Mouse (Mus musculus) retina, adult 2 months (tissue): ENCODE results near the gene 1700001P01Rik.
A peak's percentile ranks its signal among the peaks of the same experiment; 100 is the strongest.
"Not testable (repeated sequence)": the region's sequence is repeated elsewhere in the genome, so short reads cannot be mapped to it uniquely, and the experiment has no call there.

Experiments
- DNase-seq: peaks from one replicate; pipeline ENCODE4 v3.0.0-alpha.2; 2012; ENCODE audit warnings: low read depth, low spot score

Gene 1700001P01Rik

DNA sequence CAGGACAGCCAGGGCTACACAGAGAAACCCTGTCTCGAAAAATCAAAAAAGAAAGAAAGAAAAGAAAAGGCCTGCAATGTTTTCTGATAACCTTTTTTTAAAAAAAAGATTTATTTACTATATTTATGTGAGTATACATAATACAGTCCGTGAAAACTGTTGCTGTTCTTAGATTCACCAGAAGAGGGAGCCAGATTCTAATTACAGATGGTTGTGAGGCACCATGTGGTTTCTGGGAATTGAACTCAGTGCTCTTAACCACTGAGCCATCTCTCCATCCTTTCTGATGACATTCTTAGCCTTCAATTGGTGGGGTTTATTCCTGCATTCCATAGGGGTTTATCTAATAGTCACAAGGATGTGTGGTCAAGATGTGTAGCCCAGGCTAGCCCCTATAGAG is 17.4 kb upstream of the 1700001P01Rik start:
- no peak for DNase-seq

- DNase-seq, result not testable (repeated sequence)
These were observed 15.2 kb upstream of the 1700001P01Rik start for GRCm38 (mm10) chr11:97790778-97791438.

GRCm38 (mm10) chr11:97789727-97790126 is 14.0 kb upstream of the 1700001P01Rik start:
- no peak for DNase-seq

DNA sequence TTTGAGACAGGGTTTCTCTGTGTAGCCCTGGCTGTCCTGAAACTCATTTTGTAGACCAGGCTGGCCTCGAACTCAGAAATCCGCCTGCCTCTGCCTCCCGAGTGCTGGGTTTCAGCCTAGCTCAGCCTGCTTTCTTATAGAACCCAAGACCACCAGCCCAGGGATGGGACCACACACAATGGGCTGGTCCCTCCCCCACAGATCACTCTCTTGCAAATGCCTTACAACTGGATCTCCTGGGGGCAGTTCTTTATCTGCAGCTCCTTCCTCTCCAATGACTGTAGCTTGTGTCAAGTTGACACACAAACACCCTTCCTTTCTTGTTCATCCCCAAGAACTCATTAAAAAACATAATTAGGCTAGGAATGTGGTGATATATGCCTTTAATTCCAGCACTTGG is 12.2 kb upstream of the 1700001P01Rik start:
- no peak for DNase-seq

DNA sequence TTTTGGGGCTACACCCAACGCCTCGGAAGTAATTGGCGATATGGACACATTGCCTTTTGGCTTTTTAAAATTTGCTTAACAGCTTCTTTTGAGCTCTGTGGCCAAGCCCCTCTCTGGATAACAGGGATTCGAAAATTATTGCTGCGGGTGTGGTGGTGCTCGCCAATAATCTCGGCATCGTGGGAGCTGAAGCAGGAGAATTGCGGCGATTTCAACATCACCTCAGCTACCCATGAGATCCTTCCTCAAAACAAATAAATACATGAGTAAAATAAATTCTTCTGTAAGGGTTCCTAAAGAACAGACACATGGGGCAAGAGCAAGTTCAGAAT is 6.8 kb upstream of the 1700001P01Rik start:
- no peak for DNase-seq

DNA sequence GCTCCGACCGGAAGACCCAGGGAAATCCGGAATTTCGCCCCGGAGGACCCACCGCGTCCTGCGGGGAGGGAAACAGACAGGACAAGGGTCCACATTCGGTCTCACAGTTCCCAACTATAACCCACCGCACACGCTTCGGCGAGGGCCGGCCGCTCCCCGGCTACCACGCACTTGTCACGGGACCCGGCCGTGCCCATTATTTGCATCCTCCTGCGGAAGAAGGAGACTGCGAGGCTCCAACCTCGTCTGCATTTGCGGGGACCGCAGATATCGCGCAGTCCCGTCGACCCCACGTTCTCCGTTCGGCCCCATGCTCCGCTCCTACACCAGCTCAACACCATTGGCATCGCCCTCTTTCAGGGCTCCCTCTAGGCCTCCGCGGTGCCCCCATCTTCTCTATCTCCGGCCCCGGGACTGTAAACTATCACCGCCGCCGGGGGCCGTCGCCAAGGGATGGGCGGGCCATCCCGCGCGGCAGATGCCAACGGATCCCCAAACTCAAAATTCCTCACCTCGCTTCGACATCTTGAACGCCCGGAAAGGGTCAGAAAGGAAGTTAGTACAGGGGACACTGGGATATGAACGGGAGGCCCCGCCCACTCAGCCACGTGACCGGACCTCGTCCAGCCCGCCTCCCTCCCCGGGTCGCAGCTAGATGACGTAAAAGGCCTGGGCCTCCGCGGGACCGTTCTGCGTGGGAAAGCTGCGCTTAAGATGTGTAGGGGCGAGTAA is 6.3 kb upstream of the 1700001P01Rik start, which contains the start of gene Rpl23:
Gene Rpl23, minus strand, starts transcription at position 606 of the 732 bp plus-strand sequence.
- peak; percentile 97 for DNase-seq

GRCm38 (mm10) chr11:97781478-97781831 is 5.7 kb upstream of the 1700001P01Rik start:
- DNase-seq, result no peak

DNA sequence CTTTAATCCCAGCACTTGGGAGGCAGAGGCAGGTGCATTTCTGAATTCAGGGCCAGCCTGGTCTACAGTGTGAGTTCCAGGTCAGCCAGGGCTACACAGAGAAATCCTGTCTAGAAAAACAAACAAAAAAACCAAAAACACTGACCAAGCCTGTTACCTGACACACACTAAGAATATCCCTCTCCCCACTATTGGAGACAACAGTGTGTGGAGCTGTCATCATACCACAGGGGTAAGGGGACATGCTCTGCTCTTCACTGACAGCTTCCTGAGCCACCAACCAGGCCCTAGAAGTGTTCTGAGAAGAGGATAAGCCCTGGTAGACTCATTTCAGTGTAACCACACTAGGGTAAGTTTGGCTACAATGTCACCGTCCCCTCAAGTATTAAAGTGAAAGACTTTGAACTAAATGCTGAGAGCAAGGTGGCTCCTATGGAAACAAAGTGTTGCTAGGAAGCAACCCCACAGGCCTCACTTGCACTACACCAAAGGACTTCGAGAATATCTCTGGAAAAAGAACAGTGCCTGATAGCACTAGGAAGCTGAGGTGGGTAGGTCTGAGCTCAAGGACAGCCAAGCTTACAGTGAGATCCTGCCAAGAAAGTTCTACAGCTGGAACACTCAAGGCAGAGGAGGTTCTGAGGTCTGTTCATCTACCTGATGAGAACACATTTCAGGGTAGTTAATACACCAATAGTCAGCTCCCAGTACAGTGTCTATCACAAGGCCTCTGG is 4.4 kb upstream of the 1700001P01Rik start:
- no peak for DNase-seq

- no peak for DNase-seq
These were observed 3.2 kb upstream of the 1700001P01Rik start for GRCm38 (mm10) chr11:97778918-97779317.

- DNase-seq, result no peak
These were observed 1.4 kb upstream of the 1700001P01Rik start for GRCm38 (mm10) chr11:97777129-97777529.

DNA sequence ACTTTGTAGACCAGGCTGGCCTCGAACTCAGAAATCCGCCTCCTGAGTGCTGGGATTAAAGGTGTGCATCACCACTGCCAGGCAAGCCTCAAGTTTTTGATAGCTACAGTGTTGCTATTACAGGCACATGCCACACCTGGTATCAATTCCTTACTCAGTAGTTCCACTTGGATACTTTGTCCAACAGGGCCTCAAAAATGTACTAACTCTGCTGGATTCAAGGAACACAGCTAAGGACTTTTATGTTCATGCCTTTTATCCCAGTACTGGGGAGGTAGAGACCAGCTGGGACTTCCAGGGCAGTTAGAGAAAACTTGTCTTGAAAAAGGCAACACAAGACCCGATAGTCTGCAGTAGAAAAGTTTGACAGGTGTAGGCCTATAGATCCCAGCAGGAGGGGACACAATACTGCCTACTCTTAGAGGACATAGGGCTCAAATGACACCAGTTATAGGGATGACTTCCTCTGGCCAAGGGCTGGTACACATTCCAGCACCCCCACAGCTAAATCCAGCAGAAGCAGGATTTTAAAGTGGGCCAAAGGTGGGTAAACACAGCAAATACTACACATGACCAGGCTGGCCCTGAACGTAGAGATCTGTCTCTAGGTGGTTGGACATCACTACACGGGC is 895 bp upstream of the 1700001P01Rik start:
- no peak for DNase-seq

DNA sequence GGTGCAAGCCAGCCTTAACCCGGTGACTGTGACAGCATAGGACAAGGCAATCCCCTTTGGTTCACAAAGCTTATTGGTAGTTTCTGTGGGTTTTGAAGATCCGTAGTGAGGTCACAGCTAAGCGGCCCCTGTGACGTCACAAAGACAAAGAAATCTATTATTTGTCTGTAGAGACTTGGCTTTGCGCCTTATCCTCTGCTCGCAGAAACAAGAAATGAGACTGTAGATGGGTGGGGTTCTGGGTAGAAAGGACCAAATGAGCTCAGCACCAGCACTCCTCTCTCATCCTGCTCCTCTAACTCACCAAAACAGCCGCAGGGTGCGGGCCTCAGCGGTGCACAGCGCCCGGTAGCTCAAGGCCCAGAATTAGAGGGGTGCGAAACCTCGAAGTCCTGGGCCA is 532 bp downstream of the 1700001P01Rik start:
- DNase-seq, result no peak

GRCm38 (mm10) chr11:97771410-97771809 is 4.3 kb downstream of the 1700001P01Rik start:
- no peak for DNase-seq

GRCm38 (mm10) chr11:97769704-97770103 is 6.0 kb downstream of the 1700001P01Rik start:
- DNase-seq, result no peak

DNA sequence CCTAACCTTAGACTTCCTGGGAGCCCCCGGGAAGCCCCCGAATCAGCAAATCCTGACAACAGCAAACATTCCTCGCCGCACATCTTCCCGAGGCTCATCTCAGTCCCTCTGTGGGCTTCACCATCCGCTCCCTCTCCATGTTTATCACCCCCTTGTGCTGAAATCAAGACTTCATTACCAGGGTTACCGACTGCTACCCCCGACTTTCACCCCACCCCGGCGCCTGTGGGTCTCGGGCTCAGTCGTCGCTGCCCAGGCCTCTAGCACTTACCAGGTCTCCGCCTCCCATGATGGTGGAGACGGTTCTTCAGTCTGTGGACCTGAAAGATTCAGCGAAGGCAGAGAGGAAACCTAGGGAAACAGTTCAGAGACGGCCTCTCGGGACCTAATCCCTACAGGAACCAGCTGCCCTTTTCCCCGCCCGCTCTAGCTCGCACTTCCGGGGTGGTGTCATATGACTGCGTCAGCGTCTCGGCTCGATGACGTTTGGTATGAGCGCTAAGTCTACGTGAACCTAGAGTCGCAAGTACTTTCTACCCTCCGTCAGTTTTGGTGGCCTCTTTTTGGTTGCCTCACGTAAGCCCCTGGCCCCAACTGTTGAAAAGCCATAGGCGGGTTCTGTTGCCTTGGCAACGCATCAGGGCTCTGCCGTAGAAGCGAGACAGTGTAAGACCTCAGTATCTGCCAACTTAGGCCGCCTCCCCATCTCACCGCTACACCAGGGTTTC is 9.4 kb downstream of the 1700001P01Rik start, which contains the start of gene Cwc25:
Gene Cwc25, minus strand, starts transcription at position 403 of the 728 bp plus-strand sequence.
- peak; percentile 94 for DNase-seq

GRCm38 (mm10) chr11:97761638-97762037 is 14.1 kb downstream of the 1700001P01Rik start:
- no peak for DNase-seq

DNA sequence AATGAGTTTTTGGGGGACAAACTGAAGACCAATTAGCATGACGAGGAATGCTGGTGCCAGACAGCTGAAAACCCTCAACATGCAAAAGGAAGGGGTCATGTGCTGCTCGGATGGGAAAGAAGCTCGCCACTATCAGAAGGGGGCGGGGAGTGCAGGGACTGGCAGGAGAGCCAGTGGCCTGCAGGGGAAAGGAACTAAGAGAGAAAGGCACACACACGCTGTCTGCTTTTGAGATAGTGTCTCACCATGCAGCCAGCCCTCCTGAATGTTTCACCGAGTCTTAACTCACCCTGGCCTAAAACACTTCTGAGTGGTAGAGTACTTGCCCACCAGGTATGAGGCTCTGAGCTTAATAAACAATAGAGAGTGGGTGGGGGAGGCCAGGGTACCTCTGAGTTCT is 16.8 kb downstream of the 1700001P01Rik start:
- DNase-seq, result no peak

GRCm38 (mm10) chr11:97758125-97758524 is 17.6 kb downstream of the 1700001P01Rik start:
- DNase-seq, result no peak

DNA sequence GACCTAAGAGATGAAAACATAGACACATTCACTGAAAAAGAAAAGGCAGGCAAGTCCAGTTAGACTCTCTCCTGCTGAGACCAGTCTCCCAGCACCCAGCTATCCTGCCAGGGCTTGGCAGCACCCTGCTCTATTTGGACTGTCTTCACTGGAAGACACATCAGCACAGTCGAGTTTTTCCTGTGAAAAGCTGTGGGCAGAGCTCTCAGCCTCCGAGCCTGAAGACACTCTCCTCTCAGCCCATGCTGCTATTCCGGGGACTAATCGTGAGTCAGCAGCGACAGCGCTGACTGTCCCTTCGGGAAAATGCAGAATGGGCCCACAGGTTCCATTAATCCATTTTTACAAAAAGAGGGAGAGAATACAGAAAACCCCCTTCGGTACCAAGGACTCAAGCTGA is 22.4 kb downstream of the 1700001P01Rik start:
- DNase-seq, result no peak

- no peak for DNase-seq
These were observed 27.2 kb downstream of the 1700001P01Rik start for GRCm38 (mm10) chr11:97748496-97748895.

GRCm38 (mm10) chr11:97747773-97748172 is 27.9 kb downstream of the 1700001P01Rik start:
- no peak for DNase-seq
